Mouse (Mus musculus) liver, embryonic 15.5 days (tissue): ENCODE results near the gene Igf2bp2. TPM values are rescaled to one million over a fixed set of nuclear protein-coding genes. Genes with fewer than 3 reads are reported as not detected.

Experiments used
- ATAC-seq: fragments of 200-750 bp; cut with Nextera tagmentation; 2 replicates; pipeline ENCODE4 v1.8.0; 2017; ENCODE audit warnings: moderate number of reproducible peaks, mild to moderate bottlenecking, moderate library complexity; ENCODE audit not compliant: insufficient read depth
- H3K27ac ChIP-seq: fragments of 300-500 bp; sonication (generic); replicated peaks from 2 replicates; pipeline ENCODE4 v1.5.1; 2015; ENCODE audit warnings: mild to moderate bottlenecking, inconsistent platforms
- H3K27me3 ChIP-seq: fragments of 300-500 bp; sonication (generic); 2 replicates; pipeline ENCODE4 v1.6.1; 2015; ENCODE audit warnings: mild to moderate bottlenecking, inconsistent platforms
- H3K36me3 ChIP-seq: fragments of 300-500 bp; sonication (generic); replicated peaks from 2 replicates; pipeline ENCODE4 v1.6.1; 2015; ENCODE audit warnings: moderate library complexity, mild to moderate bottlenecking, inconsistent platforms
- H3K4me1 ChIP-seq: fragments of 300-500 bp; sonication (generic); replicated peaks from 2 replicates; pipeline ENCODE4 v1.6.1; 2015; ENCODE audit warnings: inconsistent platforms
- H3K4me2 ChIP-seq: fragments of 300-500 bp; sonication (generic); 2 replicates; pipeline ENCODE4 v1.6.1; 2015; ENCODE audit warnings: moderate library complexity, mild to moderate bottlenecking, inconsistent platforms
- H3K4me3 ChIP-seq: fragments of 300-500 bp; sonication (generic); replicated peaks from 2 replicates; pipeline ENCODE4 v1.5.1; 2015; ENCODE audit warnings: mild to moderate bottlenecking, inconsistent platforms
- H3K9ac ChIP-seq: fragments of 300-500 bp; sonication (generic); 2 replicates; pipeline ENCODE4 v1.6.1; 2015; ENCODE audit warnings: moderate library complexity, mild to moderate bottlenecking, inconsistent platforms
- H3K9me3 ChIP-seq: fragments of 300-500 bp; sonication (generic); replicated peaks from 2 replicates; pipeline ENCODE4 v1.6.1; 2016; ENCODE audit warnings: inconsistent platforms
- WGBS: fragments of 180-500 bp; shearing (Covaris S2); methylation state at CpG from one replicate; pipeline ENCODE4 v1.1.7; 2015; ENCODE audit warnings: mixed read lengths; ENCODE audit not compliant: insufficient replicate concordance; 5-methylcytosine and 5-hydroxymethylcytosine counted together
- polyA plus RNA-seq: library from polyadenylated mRNA; unstranded; fragments of >200 nt; fragmentation: Nextera tagmentation; extraction: Ambion mirVana; gene quantifications from 2 replicates; pipeline ENCODE4 v1.2.1, GENCODE M21; 2015

Gene Igf2bp2
- polyA plus RNA-seq, 1 experiment from 2014 or later, result 8.7 TPM

DNA sequence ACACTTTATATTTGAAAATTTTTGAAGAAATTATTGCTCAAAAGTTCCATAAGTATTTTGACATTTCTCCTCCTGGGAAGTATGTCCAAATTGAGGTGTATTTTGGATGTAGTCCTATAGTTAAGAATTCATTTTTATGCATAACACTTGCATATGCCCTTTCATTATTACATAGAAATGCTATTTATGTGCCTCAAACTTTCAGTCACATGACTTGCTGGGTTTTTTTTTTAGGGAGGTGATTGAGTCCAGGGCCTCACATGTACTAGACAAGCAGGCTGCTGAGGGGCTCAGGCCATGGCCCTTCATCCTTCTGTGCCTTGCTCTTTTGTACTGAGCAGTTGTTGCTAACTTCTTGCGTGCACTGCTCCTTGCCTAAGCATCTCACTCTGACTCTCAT, 123.1 kb downstream of the Igf2bp2 start:
- H3K4me1 ChIP-seq, result no peaks in the 10 kb centered on the region
- H3K4me3 ChIP-seq, result no peak overlapping the region
- WGBS, result 87% methylated on average over 1 of the region's 1 CpGs
- peaks cover 78% of the 10 kb centered on the region for H3K36me3 ChIP-seq
- ATAC-seq, result no peak
- H3K9ac ChIP-seq, result no peak overlapping the region
- no peak overlapping the region for H3K27ac ChIP-seq
- no peaks in the 10 kb centered on the region for H3K9me3 ChIP-seq
- no peaks in the 10 kb centered on the region for H3K27me3 ChIP-seq
- H3K4me2 ChIP-seq, result no peak overlapping the region

DNA sequence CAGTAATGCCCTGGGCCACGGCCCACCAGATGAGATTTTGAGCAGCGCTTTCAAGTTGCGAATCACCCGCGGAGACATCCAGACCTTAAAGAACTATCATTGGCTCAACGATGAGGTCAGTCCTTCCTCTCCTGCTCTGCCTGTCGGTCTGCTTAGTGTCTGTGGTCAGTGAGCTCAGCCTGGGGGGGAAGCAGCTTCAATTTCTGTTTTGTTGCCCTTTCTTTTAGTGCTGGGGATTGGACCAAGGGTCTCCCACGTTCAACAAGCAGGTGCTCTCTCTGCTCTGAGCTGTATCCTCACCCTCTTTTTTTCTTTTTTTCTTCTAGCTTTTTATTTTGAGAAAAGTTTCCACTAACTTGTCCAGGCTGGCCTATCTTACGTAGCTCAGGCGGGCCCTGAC, 124.5 kb downstream of the Igf2bp2 start:
- Histone ChIP-seq H3K9me3 (no peaks in the 10 kb centered on the region), H3K4me3 (no peak overlapping the region), H3K27me3 (no peaks in the 10 kb centered on the region), H3K4me2 (no peak overlapping the region), H3K4me1 (no peaks in the 10 kb centered on the region), H3K9ac (no peak overlapping the region), H3K36me3 (peaks cover 64% of the 10 kb centered on the region), H3K27ac (no peak overlapping the region)
- WGBS, result 82% methylated on average over 10 of the region's 10 CpGs
- no peak for ATAC-seq

DNA sequence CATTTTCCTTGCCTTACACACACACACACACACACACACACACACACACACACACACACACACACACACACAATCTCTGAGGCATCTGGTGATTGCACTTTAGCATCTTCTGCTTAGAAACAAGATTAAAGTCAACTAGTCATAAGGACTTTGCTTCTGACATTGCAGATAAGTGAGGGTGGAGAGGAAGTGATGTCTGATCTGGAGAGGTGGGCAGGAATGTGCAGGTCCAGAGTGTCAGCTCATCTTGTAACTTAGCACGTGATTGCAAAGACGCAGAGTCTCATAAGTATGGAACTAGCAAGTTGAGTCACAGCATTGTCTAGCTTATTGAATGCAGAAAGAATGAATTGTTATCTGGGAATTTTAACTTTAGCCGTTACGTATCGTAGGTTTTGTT, 135.6 kb downstream of the Igf2bp2 start:
- no peak overlapping the region for H3K4me2 ChIP-seq
- no peak overlapping the region for H3K27ac ChIP-seq
- H3K9ac ChIP-seq, result no peak overlapping the region
- H3K36me3 ChIP-seq, result peaks cover 96% of the 10 kb centered on the region
- WGBS, result 73% methylated on average over 5 of the region's 5 CpGs
- no peaks in the 10 kb centered on the region for H3K4me1 ChIP-seq
- H3K4me3 ChIP-seq, result no peak overlapping the region
- H3K9me3 ChIP-seq, result no peaks in the 10 kb centered on the region
- no peaks in the 10 kb centered on the region for H3K27me3 ChIP-seq
- ATAC-seq, result no peak

DNA sequence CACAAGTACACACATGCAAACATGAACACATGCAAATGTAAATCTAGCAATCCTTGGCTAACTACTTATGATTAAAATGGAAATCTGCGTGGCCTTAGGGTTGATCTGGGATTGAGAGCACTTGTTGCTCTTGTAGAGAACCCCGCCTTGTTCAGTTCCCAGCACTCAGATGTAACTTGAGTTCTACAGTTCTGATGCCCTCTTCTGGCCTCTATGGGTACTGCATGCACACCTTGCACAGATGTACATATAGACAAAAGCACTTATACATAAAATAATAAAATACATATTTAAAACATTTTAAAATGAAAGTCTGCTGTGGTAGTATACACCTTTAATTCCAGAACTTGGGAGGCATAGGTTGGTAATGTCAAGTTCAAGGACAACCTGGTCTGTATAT, 141.0 kb downstream of the Igf2bp2 start:
- 88% methylated on average over 2 of the region's 2 CpGs for WGBS
- Histone ChIP-seq H3K36me3 (peaks cover 96% of the 10 kb centered on the region), H3K4me3 (no peak overlapping the region)

GRCm38 (mm10) chr16:22015569-22015968, 147.5 kb downstream of the Igf2bp2 start:
- ATAC-seq, result no peak
- no peaks in the 10 kb centered on the region for H3K27me3 ChIP-seq
- no peak overlapping the region for H3K9ac ChIP-seq
- peaks cover 34% of the 10 kb centered on the region for H3K4me1 ChIP-seq
- H3K4me3 ChIP-seq, result no peak overlapping the region
- H3K4me2 ChIP-seq, result no peak overlapping the region
- 54% methylated on average over 1 of the region's 1 CpGs for WGBS
- no peaks in the 10 kb centered on the region for H3K9me3 ChIP-seq
- no peak overlapping the region for H3K27ac ChIP-seq
- peaks cover 72% of the 10 kb centered on the region for H3K36me3 ChIP-seq

More for the DNA sequence above, 141.0 kb downstream of the Igf2bp2 start:
- Histone ChIP-seq H3K4me1 (no peaks in the 10 kb centered on the region), H3K4me2 (no peak overlapping the region), H3K9ac (no peak overlapping the region), H3K9me3 (no peaks in the 10 kb centered on the region; the same call in 1 of the 2 replicates), H3K27me3 (no peaks in the 10 kb centered on the region), H3K27ac (no peak overlapping the region)
- no peak for ATAC-seq

- ATAC-seq, result peak; percentile 77
- Histone ChIP-seq H3K4me3 (peak overlapping the region; percentile 96), H3K27me3 (peaks cover under 1% of the 10 kb centered on the region; the same call in 1 of the 2 replicates), H3K9ac (peak overlapping the region; percentile 95), H3K27ac (peak overlapping the region; percentile 90), H3K4me2 (peak overlapping the region; percentile 74), H3K9me3 (no peaks in the 10 kb centered on the region), H3K36me3 (peaks cover 19% of the 10 kb centered on the region; the same call in 1 of the 2 replicates), H3K4me1 (peaks cover 41% of the 10 kb centered on the region)
- WGBS, result under 1% methylated on average over 50 of the region's 51 CpGs
Observed at GRCm38 (mm10) chr16:22009596-22009995, 153.5 kb downstream of the Igf2bp2 start.

- H3K9me3 ChIP-seq, result no peaks in the 10 kb centered on the region
- H3K4me2 ChIP-seq, result peak within 1 kb of the TSS; percentile 75
- H3K4me3 ChIP-seq, result peak within 1 kb of the TSS; percentile 96
- H3K36me3 ChIP-seq, result peaks cover 17% of the 10 kb centered on the region; the same call in 1 of the 2 replicates
- peak; percentile 94 for ATAC-seq
- H3K27me3 ChIP-seq, result peaks cover 4% of the 10 kb centered on the region; the same call in 1 of the 2 replicates
- WGBS, result 1% methylated on average over 45 of the region's 45 CpGs
- peak within 1 kb of the TSS; percentile 95 for H3K9ac ChIP-seq
- peaks cover 41% of the 10 kb centered on the region for H3K4me1 ChIP-seq
- H3K27ac ChIP-seq, result peak within 1 kb of the TSS; percentile 90
Observed at GRCm38 (mm10) chr16:22009099-22009584, 154.0 kb downstream of the Igf2bp2 start, which contains the start of gene Senp2. Gene Senp2 (plus strand): TSS chr16:22009484.

Other genes starting within 250 kb of the Igf2bp2 start
- gene Tmem41a, start 215.7 kb downstream of the Igf2bp2 start, polyA plus RNA-seq, result 17.1 and 17.9 TPM in 2 replicates
- gene Liph, start 167.6 kb downstream of the Igf2bp2 start, polyA plus RNA-seq, result 1.2 and 1.6 TPM in 2 replicates
- 32.8 TPM in 2 replicates for gene Senp2, start 153.8 kb downstream of the Igf2bp2 start, polyA plus RNA-seq
- 138 and 140 TPM in 2 replicates for gene Tra2b, start 102.7 kb upstream of the Igf2bp2 start, polyA plus RNA-seq